Mouse (Mus musculus) hindlimb bud, embryonic 11.5 days (tissue): ENCODE measurements around the gene Cux2.

Experiments used
- DNase-seq: peaks from one replicate; pipeline ENCODE4 v3.0.0-alpha.2; 2012; ENCODE audit warnings: low read depth, low spot score; ENCODE audit errors: extremely low spot score

Gene Cux2

DNA sequence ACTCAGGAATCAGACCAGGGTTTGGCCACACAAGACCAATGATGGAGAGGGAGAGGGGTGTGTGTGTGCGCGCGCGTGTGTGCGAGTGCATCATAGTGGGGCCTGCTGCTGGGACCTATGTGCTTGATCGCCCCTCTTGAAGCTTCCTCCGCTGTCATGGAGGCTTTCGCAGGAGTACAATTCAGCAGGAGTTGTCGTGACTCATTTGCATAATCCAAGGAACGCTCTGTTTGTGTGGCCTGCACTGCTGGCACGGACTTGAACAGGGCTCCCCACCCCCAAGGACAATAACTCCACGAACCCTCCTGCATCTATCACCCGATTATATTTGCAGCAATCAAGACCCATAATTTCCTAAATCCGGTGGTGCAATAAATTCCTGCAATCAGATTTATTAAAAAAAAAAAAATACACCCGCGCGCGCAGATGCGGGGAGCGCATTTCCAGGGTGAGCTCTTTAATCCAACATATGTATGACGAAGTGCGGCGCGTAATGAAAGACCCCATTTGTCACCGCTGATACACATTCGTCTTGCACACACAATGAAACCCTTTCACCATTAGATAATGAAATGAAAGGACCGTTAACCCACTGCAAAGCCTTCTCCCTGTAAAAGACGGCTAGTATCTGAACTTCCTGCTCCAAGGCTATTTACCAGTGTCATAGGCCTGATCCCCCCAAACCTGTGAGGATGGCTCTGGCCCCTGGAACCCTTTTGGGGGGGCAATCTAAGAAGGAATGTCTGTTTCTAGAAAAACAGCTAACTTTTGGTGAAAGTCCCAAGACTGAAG is 124.0 kb downstream of the Cux2 start:
- no peak for DNase-seq

DNA sequence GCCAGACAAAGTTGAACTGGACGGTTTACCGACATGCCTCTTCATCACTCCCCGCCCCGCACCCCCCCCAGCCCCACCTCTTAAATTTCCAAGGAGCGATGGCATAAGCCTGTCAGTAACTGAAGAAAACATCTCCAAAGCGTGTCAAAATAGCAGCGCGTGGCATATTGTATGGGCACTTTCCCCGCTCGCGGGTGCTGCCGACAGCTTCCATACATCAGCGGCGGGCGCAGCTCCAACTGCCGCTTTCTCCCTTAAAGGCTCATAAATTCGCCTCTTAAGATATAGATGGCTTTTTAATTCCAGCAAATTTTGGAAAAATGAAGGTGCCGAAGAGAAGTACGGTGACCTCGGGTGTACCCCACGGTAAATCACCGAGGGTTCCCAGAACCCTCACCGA is 124.6 kb downstream of the Cux2 start:
- DNase-seq, result no peak

DNA sequence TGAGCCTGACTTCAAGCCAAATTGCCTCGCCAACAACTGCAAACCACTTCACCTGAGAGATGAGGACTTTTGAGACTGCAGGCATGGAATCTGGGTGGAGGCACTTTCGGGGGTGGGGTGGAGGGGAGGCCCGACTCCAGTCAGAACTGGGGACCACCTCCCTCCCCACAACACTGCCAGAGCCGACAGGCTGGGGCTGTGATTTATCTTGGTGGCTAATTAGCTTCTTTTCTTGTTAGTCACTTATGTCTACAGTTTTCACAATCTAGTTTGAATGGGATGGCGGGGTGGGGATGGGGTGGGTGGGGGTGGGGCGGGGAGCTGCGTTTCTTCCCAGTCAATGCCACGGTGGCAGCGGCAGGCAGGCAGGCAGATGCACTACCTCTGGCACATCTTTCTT is 125.5 kb downstream of the Cux2 start:
- no peak for DNase-seq

DNA sequence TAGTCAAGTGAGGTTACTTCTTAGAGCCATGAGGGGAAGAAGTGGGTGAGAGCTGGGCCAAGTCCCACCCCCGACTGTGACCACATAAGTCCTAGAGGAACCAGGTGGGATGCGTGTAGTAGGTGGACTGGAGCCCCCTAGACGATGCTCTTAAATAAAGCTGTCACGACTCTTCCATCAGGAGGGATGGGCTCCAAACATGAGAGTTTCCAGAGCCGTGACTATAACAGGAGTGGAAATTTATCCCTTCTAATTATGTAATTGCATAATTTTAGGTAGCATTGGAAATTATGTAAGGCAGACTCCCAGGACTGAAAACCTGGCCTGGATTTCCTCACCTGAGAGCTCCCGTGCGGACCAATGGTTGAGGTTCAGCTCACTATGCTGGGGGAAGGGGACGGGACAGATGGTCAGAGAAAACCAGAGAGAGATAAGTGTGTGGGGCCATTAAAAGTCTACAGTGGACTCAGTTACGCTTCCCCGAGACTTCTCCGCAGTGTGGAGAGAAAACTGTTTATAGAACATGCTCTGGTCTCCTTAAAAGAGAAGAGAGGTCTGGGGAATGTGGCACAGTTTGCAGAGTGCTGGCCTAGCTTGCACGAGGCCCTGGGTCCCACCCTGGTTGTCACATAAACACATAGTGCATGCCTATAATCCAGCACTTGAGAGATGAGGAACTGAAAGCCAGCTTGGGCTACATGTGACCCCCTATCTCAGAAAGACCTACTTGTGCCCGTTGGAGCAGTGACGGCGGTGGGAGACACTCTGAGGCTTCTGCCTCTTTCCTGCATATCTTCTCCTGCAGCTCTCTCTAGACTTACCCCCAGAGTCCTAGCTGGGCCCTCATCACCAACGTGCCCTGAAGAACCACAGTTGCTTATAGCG is 126.7 kb downstream of the Cux2 start:
- DNase-seq, result no peak

DNA sequence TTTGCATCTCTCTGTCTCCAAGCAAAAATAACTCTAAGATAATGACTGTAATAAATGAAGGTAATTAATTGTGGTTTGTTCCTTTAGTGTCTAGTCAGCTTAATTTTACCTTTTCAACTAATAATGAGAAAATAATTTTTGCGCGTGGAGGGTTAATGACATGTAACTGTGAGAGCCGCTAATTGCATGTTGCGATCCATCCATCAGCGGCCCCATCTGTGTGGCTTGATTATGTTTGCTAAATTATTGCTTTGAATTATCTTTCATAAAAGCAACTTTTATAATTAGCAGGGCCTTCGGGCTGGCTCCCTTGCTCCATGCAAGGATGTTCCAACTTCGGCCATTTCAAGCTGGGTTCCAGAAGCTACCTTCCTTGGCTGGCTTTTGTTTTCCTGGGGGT is 130.7 kb downstream of the Cux2 start:
- no peak for DNase-seq

DNA sequence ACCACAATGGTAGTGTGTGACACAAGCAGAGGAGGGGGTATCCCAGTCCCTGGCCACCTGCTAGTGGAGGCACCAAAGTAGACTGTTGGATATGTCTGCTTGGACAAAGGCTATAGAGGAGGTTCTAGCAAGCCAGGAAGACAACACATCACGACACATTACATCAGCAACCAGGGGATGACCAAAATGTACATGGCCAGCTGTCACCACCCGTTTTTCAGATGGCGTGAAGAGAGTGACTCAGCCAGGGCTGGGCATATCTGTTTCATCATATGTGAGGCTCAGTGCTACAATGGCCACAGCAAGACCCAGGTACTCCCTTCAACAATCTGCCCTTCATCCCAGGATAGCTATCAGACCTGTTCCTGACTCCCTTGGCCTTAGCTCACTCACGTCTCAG is 133.1 kb downstream of the Cux2 start:
- DNase-seq, result no peak

DNA sequence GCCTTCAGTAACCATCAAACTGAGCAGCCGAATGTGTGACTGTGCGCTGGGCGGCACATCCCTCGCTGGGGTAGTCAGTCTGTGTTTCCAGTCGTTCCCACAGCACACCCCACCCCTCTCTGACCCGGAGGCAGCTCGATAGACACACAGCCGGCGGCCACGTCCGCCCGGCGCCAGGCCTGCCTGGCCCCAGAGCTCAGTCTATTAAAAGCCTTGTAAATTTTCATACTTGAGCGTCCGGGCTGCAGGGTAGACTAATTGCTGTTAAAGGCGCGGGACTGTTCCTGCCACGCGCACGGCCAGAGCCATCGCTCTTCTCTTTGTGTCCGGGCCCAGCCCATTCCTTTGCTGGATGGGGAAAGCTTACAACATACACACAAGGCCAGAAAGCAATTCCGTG is 135.9 kb downstream of the Cux2 start:
- no peak for DNase-seq

DNA sequence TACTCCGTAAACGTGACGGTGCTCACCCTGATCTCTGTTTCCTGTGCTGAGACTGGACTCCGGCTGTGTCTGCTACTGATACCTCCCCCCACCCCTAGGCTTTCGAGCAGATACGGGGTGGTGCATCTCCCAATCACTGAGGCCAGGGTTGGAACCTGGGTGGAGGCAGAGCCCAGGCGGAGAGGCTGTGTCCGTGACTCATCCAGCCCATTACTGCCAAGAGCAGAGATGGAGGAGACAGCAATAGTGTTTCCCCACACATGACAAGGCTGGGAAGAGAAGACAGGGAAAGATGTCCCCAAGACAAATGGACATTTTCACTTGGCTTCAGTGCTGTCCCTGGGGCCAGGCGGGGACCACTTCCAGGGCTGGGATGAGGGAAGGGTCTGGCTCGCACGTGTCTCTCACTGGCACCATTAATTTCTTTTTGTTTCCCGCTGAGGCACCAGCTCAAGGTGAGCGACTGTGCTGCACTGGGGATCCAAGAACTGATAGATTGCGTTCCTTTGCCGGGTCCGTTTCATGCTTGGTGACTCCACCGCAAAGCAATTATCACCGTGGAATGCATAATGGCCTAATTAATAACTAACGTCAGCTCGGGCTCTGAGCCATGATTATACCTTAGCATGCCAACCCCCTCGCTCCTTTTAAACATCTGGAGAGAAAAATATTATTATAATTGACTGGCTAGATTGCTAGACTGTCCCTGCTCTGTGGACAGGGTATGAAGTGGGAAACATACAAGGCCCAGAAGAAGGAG is 140.5 kb downstream of the Cux2 start:
- DNase-seq, result no peak

DNA sequence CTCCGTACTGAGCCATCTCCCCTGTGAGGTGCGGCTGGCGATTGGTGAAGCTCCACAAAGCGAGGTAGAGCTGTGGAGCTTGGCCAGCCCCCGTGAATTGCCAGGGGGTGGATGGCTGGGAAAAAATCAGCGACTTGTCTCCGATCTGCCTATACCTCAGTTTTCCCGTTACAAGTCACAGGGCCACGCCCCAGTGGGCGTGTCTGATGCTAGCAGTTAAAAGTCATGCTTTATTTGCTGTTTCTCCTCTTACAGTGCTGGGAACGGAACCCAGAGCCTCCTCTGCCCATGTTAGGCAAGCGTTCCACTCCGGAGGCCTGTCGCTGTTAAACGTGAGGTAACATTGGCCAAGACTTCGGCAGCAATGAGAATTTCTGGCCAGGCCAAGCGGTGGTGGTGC is 144.2 kb downstream of the Cux2 start:
- DNase-seq, result no peak

DNA sequence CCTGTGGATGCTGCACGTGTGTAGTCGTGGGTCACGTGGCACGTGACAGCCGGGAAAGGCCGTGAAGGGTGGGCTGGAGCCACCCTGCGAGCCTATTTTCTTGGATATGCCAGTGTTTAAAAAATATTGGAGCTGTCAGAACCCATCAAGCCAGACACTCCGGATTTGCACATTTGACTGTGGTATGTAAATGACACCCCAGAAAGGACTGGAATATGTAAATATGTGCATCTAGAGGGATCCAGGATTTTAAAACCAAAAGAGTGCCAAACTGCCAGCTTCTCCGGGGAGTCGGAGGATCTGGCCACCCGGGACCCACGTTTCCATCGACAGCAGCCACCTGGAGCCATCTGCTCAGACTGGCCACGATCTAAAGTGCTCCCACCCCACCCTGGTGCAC is 145.1 kb downstream of the Cux2 start:
- DNase-seq, result no peak

DNA sequence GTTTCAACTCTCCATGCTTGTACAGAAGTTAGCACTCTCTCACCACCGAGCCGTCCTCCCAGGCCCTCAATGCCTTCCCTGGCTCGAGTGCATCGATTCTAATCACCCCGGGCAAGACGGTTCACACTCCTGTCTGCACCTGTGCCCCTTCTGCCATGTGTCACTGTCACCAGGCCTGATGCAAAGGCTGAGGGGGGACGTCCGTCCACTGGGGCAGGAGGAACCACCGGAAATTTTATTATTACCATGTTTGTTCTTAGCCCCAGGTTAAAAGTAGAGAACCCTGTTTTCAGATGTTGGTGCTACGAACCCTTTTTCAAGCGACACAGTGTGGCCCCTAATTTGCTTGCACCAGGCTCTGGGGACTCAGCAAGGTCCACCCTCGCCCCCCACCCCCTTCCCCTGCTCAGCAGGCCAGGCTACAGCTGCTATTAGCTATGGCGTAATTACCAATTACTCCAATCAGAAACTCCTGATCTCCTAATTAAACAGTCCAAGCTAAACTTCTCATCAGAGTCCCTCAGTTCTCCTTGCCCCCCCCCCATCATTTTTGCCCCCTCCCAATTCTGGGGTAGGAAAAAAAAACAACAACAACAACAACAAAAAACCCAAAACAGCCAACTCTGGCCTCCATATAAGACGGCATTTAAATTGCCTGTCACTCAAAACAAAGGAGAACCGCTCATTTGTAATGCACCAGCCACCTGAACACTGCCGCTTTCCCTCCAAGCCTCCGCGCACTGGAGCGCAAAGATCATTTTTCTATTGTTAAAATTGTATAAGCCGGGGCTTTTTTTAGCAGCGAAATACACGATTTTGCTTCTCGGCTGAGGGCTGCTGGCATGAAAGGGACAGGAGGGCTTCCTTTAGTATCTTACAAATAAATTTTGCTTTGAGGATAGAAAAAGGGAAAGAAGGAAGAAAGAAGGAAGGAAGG is 146.8 kb downstream of the Cux2 start:
- DNase-seq, result no peak

DNA sequence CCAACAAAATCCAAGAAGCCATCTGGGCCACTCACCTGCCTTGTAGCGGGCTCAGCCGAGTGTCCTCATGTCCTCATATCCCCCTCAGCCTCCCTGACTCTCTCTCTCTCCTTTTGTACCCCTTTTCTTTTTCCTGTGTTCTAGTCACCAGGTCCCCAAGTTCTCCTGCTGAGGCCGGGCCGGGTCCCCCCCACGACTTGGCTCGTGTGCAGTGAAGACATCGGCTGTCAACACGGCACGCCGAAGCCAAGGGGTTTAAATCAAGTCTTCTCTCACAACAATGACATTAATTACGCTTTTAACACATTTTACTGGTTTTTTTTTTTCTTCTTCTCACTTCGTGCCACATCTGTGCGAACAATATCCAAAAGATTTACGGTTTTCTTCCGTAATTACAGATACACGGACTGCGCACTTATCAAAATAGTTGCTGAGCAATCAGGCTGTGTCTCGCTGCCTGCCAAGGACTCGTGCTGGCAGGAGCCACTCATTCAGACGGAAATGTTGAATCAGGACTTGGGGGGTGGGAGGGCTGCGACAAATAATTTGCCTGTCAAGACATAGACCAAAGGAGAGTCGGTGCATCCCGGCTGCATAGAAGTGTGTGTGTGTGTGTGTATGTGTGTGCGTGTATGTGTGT is 154.7 kb downstream of the Cux2 start:
- no peak for DNase-seq

DNA sequence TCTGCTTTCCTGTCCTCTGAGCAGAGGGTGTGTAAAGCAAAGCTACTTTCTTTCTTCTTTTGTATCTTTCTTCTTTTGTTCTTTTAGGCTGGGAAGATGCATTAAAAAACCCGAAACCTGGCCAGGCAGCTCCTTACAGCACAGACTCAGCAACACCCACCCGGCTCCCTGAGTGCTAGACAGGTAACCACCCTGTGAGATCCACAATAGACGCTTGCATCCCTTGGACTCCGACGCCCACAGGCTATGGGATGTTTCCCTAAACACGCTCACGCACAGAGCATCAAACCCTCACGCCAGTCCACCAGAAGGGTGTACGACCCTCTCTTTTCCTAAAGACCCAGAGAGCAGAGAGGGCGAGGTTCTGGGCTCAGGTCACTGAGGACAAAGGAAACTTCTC is 155.3 kb downstream of the Cux2 start:
- DNase-seq, result no peak

DNA sequence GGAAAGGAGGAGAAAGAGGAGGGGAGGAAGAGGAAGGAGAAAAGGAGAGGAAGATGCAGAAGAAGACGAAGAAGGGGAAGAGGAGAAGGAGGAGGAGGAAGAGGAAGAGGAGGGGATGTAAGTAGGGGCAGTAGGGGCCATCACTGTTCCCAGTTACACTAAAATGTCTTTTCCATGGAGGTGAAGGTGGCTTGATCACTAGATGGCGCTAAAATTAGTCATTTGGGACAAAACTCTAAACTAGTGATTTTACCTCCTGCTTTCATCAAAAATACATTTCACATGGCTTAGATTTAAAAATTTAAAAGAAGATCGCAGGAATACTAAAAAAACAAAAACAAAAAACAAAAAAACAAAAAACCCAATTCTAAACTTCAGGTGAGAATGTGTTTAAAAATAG is 156.3 kb downstream of the Cux2 start:
- no peak for DNase-seq

DNA sequence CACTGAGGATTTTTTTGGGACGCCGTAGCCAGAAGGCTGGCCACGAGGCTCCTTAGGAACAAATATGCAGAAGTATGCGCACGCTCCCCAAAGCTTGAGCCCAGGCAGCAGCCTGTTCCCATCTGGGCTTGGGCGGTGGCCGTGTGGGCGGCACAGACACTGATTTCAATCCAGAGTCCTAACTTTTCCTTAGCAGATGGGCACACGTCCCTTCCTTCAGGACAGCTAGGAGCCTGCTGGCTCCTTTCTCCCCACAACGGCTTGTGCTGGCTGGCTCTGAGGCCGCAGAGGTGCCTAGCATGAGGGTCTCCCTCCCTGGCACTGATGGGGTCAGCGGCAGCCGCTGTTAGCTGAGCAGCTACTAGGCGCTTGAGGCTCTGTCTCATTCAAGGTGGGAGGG is 157.6 kb downstream of the Cux2 start:
- no peak for DNase-seq

DNA sequence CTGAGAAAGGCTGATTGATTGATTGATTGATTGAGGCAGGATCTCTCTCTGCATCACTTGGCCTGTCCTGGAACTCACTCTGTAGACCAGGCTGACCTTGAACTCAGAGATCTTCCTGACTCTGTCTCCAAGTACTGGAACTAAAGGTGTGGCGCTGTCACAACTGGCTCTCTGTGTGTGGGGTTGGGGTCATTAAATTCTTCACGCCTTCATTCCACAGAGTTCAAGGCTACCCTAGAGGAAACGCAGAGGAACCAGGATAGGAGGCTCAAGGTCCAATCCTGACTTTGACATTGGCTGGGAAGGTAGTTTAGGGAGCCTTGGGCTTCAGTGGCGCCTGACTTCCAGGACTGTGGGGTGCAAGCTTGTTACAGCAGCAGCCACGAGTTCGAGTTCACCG is 159.0 kb downstream of the Cux2 start:
- DNase-seq, result no peak

DNA sequence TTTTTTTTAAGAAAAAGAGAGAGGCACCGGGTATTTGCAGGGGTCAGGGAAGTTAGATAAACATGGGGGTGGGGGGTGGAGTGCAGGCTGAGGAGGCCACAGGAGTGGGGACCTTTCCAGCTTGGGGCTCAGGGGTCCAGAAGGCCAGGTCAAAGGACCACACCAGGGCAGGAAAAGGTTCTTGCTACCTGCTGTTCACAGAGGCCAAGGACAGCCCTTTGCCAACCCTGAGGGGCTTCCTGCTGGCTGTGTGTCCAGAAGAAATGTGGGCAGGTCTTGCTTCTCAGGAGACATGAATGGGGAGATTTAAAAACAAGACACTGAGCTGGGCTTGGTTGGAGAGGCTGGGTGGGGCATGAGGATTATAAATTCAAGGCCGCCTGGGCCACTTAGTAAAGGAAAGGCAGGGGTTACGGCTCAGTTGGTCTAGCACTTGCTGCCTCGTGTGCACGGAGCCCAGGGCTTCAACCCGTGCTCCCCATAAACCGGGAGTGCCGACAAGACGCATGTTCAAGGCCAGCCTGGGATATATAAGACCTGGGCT is 160.0 kb downstream of the Cux2 start:
- DNase-seq, result no peak

DNA sequence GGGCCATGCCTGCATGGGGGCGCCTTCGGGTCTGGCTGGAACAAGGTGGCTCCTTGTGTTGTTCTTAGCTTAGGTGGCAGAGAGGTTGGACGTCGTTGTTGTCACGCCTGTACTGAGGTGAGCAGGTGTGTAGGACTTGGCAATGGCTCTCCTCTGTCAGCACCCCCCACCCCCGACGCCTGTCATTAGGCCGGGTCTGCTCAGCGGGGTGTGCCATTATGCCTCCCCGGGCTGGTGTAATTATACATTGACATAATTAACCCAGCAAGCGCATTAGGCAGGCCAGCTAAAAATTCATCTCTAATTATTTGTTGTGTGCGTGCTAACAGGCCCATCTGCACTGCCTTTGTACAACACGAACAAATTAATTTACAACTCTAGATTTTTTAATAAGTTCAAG is 160.5 kb downstream of the Cux2 start:
- DNase-seq, result no peak

DNA sequence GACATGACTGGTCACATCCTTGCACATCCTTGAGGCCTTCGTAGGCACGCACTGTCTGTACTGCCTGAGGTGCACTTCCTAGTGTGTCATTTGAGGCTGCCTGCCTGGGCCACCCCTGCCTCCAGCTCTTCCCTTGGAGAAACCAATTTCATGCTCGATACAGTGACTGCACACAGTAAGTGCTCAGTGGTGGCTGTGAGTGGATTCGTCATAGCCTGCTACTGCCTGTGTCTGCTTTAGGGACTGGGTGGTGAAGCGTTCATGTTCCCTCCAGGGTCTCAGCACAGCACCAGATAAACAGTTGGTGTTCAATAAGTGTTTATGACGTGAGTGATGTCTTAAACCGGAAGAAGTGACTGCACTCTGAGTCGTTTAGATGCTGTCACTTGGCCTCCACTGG is 166.5 kb downstream of the Cux2 start:
- no peak for DNase-seq

DNA sequence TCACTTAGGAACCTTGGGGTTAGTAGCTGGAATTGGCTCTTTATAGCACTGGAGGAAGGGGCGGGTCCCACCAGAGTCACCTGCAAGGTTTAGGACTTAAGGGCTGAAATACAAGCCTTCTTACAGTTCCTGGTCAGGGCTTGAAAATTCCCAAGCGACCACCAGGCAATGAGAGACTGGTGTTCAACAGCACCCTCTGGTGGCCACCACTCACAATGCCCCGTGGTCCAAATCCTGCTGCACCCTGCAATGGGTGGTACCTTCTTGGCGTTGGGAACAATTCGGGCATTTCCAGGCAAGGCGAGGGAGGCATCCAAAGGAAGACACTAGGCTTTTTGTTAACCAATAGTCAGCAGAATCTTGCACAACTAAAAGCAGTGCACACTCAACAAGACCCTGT is 170.7 kb downstream of the Cux2 start:
- DNase-seq, result no peak
